Mouse (Mus musculus) cerebellum, adult 2 months (tissue): ENCODE measurements around the gene Mrap.

Source experiments
- CTCF ChIP-seq: fragments of 200-500 bp; IDR thresholded peaks from 2 replicates; pipeline ENCODE4 v1.5.1; 2011; ENCODE audit warnings: low read depth, mild to moderate bottlenecking, control low read depth, low read length, moderate library complexity, borderline replicate concordance; ENCODE audit not compliant: insufficient read depth
- POLR2A ChIP-seq: fragments of 200-500 bp; IDR thresholded peaks from 2 replicates; pipeline ENCODE4 v1.6.1; 2011; ENCODE audit warnings: low read length, control low read depth, borderline replicate concordance; ENCODE audit not compliant: insufficient read depth

DNA sequence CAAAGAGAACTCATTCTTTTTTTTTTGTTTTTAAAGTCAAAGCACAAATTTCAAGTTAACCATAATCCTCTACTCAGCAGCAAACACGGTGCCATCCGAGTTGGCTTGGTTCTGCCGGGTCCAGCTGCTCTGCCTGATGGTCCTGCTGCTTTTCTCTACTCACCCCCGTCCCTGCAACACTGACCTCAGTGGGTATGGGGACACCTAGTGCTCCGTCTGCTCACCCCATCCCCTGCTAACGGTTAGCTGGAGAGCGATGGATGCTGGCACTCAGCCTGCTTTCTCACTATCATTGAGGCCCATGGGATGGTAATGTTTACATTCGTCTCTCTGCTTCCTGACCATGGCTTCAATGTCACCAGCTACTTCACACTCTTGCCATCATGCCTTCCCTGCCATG, 60.4 kb downstream of the Mrap start:
- no peak for TF ChIP-seq CTCF
- no peak for TF ChIP-seq POLR2A
